Mouse (Mus musculus) adrenal gland, postnatal 25 days (tissue): Measurements from ENCODE around the gene Wfdc9. TPM values are rescaled to one million over a fixed set of nuclear protein-coding genes. Genes with fewer than 3 reads are reported as not detected.

Experiments used
- DNase-seq: peaks from one replicate; pipeline ENCODE4 v3.0.0; 2021; ENCODE audit warnings: mixed read lengths
- total RNA-seq: library from RNA; stranded (reverse); gene quantifications from 2 replicates; pipeline ENCODE4 v1.2.3, GENCODE M21; 2021

Gene Wfdc9
- total RNA-seq, 1 experiment from 2014 or later: not detected

- no peak for DNase-seq
Observed at GRCm38 (mm10) chr2:164619050-164619449, 37.3 kb downstream of the Wfdc9 start.

- DNase-seq: no peak
Observed at GRCm38 (mm10) chr2:164615386-164615785, 41.0 kb downstream of the Wfdc9 start.

GRCm38 (mm10) chr2:164613471-164613870 is 42.9 kb downstream of the Wfdc9 start, which contains the start of the genes Wfdc6b and Wfdc8:
TSS of gene Wfdc6b (plus strand) at chr2:164613522.
TSS of gene Wfdc8 (minus strand) at chr2:164613626.
- peak; percentile 50 for DNase-seq

- DNase-seq: peak; percentile 46
Observed at GRCm38 (mm10) chr2:164608781-164609180, 47.6 kb downstream of the Wfdc9 start.

GRCm38 (mm10) chr2:164604411-164604810 is 52.0 kb downstream of the Wfdc9 start:
- no peak for DNase-seq

- no peak for DNase-seq
Observed at GRCm38 (mm10) chr2:164603482-164603881, 52.9 kb downstream of the Wfdc9 start.

- no peak for DNase-seq
Observed at GRCm38 (mm10) chr2:164600179-164600578, 56.2 kb downstream of the Wfdc9 start.

Other genes starting within 250 kb of the Wfdc9 start
- 75.1 and 82.0 TPM in 2 replicates for gene Sdc4, start 212.7 kb downstream of the Wfdc9 start, total RNA-seq
- gene Sys1, start 199.6 kb downstream of the Wfdc9 start, total RNA-seq: 27.0 and 30.0 TPM in 2 replicates
- gene Gm20458, start 195.6 kb downstream of the Wfdc9 start, total RNA-seq: 4.0 TPM in 1 of 2 replicates, not detected in the other
- gene Trp53tg5, start 182.9 kb downstream of the Wfdc9 start, total RNA-seq: not detected in 2 replicates
- gene Dbndd2, start 170.5 kb downstream of the Wfdc9 start, total RNA-seq: 6.3 and 6.4 TPM in 2 replicates
- 98.3 and 99.7 TPM in 2 replicates for gene Pigt, start 159.1 kb downstream of the Wfdc9 start, total RNA-seq
- gene Wfdc2, start 94.2 kb downstream of the Wfdc9 start, total RNA-seq: not detected in 2 replicates
- not detected in 2 replicates for gene Spint3, start 83.1 kb downstream of the Wfdc9 start, total RNA-seq
- 0.58 TPM in 1 of 2 replicates, not detected in the other for gene Wfdc6a, start 71.1 kb downstream of the Wfdc9 start, total RNA-seq
- not detected in 2 replicates for gene Eppin, start 63.0 kb downstream of the Wfdc9 start, total RNA-seq
- not detected in 2 replicates for gene Wfdc6b, start 43.1 kb downstream of the Wfdc9 start, total RNA-seq
- gene Wfdc8, start 43.0 kb downstream of the Wfdc9 start, total RNA-seq: not detected in 2 replicates
- not detected in 2 replicates for gene Wfdc16, start 17.8 kb downstream of the Wfdc9 start, total RNA-seq
- not detected in 2 replicates for gene Wfdc10, start 537 bp downstream of the Wfdc9 start, total RNA-seq
- gene Wfdc11, start 17.5 kb upstream of the Wfdc9 start, total RNA-seq: not detected in 2 replicates
- gene Wfdc13, start 28.5 kb upstream of the Wfdc9 start, total RNA-seq: not detected in 2 replicates
- not detected in 2 replicates for gene Spint4, start 41.9 kb upstream of the Wfdc9 start, total RNA-seq
- not detected in 2 replicates for gene Spint5, start 58.7 kb upstream of the Wfdc9 start, total RNA-seq
- 0.39 and 0.57 TPM in 2 replicates for gene Wfdc3, start 89.3 kb upstream of the Wfdc9 start, total RNA-seq
- gene Dnttip1, start 89.4 kb upstream of the Wfdc9 start, total RNA-seq: 43.5 and 45.3 TPM in 2 replicates
- 9.9 and 14.1 TPM in 2 replicates for gene Ube2c, start 113.3 kb upstream of the Wfdc9 start, total RNA-seq
- gene Tnnc2, start 123.4 kb upstream of the Wfdc9 start, total RNA-seq: not detected in 2 replicates
- gene Snx21, start 129.2 kb upstream of the Wfdc9 start, total RNA-seq: 36.6 and 50.0 TPM in 2 replicates
- gene Acot8, start 148.3 kb upstream of the Wfdc9 start, total RNA-seq: 28.9 and 36.0 TPM in 2 replicates
- 4.3 and 5.5 TPM in 2 replicates for gene Zswim3, start 148.5 kb upstream of the Wfdc9 start, total RNA-seq
- gene Zswim1, start 166.1 kb upstream of the Wfdc9 start, total RNA-seq: 11.9 and 14.2 TPM in 2 replicates
- not detected in 2 replicates for gene Spata25, start 172.0 kb upstream of the Wfdc9 start, total RNA-seq
- gene Ctsa, start 176.3 kb upstream of the Wfdc9 start, total RNA-seq: 108 and 121 TPM in 2 replicates
- 1.3 and 2.2 TPM in 2 replicates for gene Neurl2, start 176.9 kb upstream of the Wfdc9 start, total RNA-seq
- 12.7 and 16.2 TPM in 2 replicates for gene Pltp, start 201.1 kb upstream of the Wfdc9 start, total RNA-seq
- gene Pcif1, start 222.7 kb upstream of the Wfdc9 start, total RNA-seq: 46.6 and 60.9 TPM in 2 replicates